Mouse (Mus musculus) frontal cortex, postnatal 14 days (tissue): ENCODE results near the gene Wdr54.

Experiments used
- DNase-seq, 2 experiments: peaks; one replicate each; pipeline ENCODE4 v3.0.0; 2022; ENCODE audit warnings: low spot score in 2 of 2

The Wdr54 gene

GRCm38 (mm10) chr6:83156259-83156684 is at the start of gene Wdr54, which contains the start of gene 1700003E16Rik:
TSS of gene Wdr54 (minus strand) at chr6:83156397.
TSS of gene 1700003E16Rik (plus strand) at chr6:83156404.
- peak; percentile 66 to 72 for DNase-seq

GRCm38 (mm10) chr6:83205851-83206250 is 49.7 kb upstream of the Wdr54 start:
- DNase-seq: no peak

GRCm38 (mm10) chr6:83203320-83203719 is 47.1 kb upstream of the Wdr54 start:
- DNase-seq: no peak

- DNase-seq: peak; percentile 57 to 62
Measured at GRCm38 (mm10) chr6:83197345-83198004, 41.3 kb upstream of the Wdr54 start.

GRCm38 (mm10) chr6:83193571-83193970 is 37.4 kb upstream of the Wdr54 start:
- DNase-seq: no peak

GRCm38 (mm10) chr6:83186946-83187345 is 30.7 kb upstream of the Wdr54 start:
- no peak for DNase-seq

GRCm38 (mm10) chr6:83185895-83186861 is 30.0 kb upstream of the Wdr54 start:
- peak; percentile 82 to 84 for DNase-seq

GRCm38 (mm10) chr6:83184858-83185435 is 28.8 kb upstream of the Wdr54 start:
- DNase-seq: no peak

GRCm38 (mm10) chr6:83180605-83181004 is 24.4 kb upstream of the Wdr54 start:
- no peak for DNase-seq

GRCm38 (mm10) chr6:83179390-83180117 is 23.4 kb upstream of the Wdr54 start:
- peak in 1 of 2 experiments; percentile 57 for DNase-seq

GRCm38 (mm10) chr6:83175996-83176395 is 19.8 kb upstream of the Wdr54 start:
- no peak for DNase-seq

- peak in 1 of 2 experiments; percentile 46 for DNase-seq
Measured at GRCm38 (mm10) chr6:83172240-83172920, 16.2 kb upstream of the Wdr54 start.

- no peak for DNase-seq
Measured at GRCm38 (mm10) chr6:83171063-83171462, 14.9 kb upstream of the Wdr54 start.

- DNase-seq: no peak
Measured at GRCm38 (mm10) chr6:83169872-83170271, 13.7 kb upstream of the Wdr54 start.

- no peak for DNase-seq
Measured at GRCm38 (mm10) chr6:83166243-83166630, 10.0 kb upstream of the Wdr54 start.

- peak; percentile 87 to 89 for DNase-seq
Measured at GRCm38 (mm10) chr6:83165607-83166242, 9.5 kb upstream of the Wdr54 start, which contains the start of gene Dctn1. TSS of gene Dctn1 (plus strand) at chr6:83165920.

- no peak for DNase-seq
Measured at GRCm38 (mm10) chr6:83165026-83165606, 8.9 kb upstream of the Wdr54 start.

GRCm38 (mm10) chr6:83162701-83163100 is 6.5 kb upstream of the Wdr54 start:
- DNase-seq: no peak

GRCm38 (mm10) chr6:83161921-83162641 is 5.9 kb upstream of the Wdr54 start:
- DNase-seq: no peak
